Mouse (Mus musculus): ENCODE measurements around the gene Sec14l4.
A peak's percentile ranks its signal among the peaks of the same experiment; 100 is the strongest.

Sec14l4 gene

GRCm38 (mm10) chr11:4027561-4028334, 3.5 kb upstream of the Sec14l4 start:
- no peak for DNase-seq (ENCODE audit: low read depth in 2 of 2, low spot score in 2 of 2)

GRCm38 (mm10) chr11:4029343-4029742, 1.9 kb upstream of the Sec14l4 start:
- DNase-seq (ENCODE audit: low read depth in 2 of 2, low spot score in 2 of 2), result no peak

- no peak for DNase-seq (ENCODE audit: low read depth in 2 of 2, low spot score in 2 of 2)
These were observed 699 bp downstream of the Sec14l4 start for GRCm38 (mm10) chr11:4031961-4032360.

- DNase-seq (ENCODE audit: low read depth in 2 of 2, low spot score in 2 of 2), result no peak
These were observed 2.2 kb downstream of the Sec14l4 start for GRCm38 (mm10) chr11:4033471-4033870.

- DNase-seq (ENCODE audit: low read depth in 2 of 2, low spot score in 2 of 2), result no peak
These were observed 2.9 kb downstream of the Sec14l4 start for GRCm38 (mm10) chr11:4034169-4034568.

- no peak for DNase-seq (ENCODE audit: low read depth in 2 of 2, low spot score in 2 of 2)
These were observed 4.0 kb downstream of the Sec14l4 start for GRCm38 (mm10) chr11:4035116-4035892.

GRCm38 (mm10) chr11:4035916-4036315, 4.7 kb downstream of the Sec14l4 start:
- no peak for DNase-seq (ENCODE audit: low read depth in 2 of 2, low spot score in 2 of 2)

- DNase-seq (ENCODE audit: low read depth in 2 of 2, low spot score in 2 of 2), result no peak
These were observed 5.3 kb downstream of the Sec14l4 start for GRCm38 (mm10) chr11:4036365-4037084.

GRCm38 (mm10) chr11:4039951-4040350, 8.7 kb downstream of the Sec14l4 start:
- no peak for DNase-seq (ENCODE audit: low read depth in 2 of 2, low spot score in 2 of 2)

GRCm38 (mm10) chr11:4041123-4041625, 9.9 kb downstream of the Sec14l4 start:
- no peak for DNase-seq (ENCODE audit: low read depth in 2 of 2, low spot score in 2 of 2)

- no peak for DNase-seq (ENCODE audit: low read depth in 2 of 2, low spot score in 2 of 2)
These were observed 11.8 kb downstream of the Sec14l4 start for GRCm38 (mm10) chr11:4043081-4043480.

GRCm38 (mm10) chr11:4046526-4046925, 15.3 kb downstream of the Sec14l4 start:
- DNase-seq (ENCODE audit: low read depth in 2 of 2, low spot score in 2 of 2), result no peak

GRCm38 (mm10) chr11:4047766-4048165, 16.5 kb downstream of the Sec14l4 start:
- no peak for DNase-seq (ENCODE audit: low read depth in 2 of 2, low spot score in 2 of 2)

- no peak for DNase-seq (ENCODE audit: low read depth in 2 of 2, low spot score in 2 of 2)
These were observed 17.2 kb downstream of the Sec14l4 start for GRCm38 (mm10) chr11:4048438-4048837.

- DNase-seq (ENCODE audit: low read depth in 2 of 2, low spot score in 2 of 2), result peak; percentile 38 to 53
These were observed 22.3 kb downstream of the Sec14l4 start for GRCm38 (mm10) chr11:4053586-4053985.

GRCm38 (mm10) chr11:4060866-4061575, 29.8 kb downstream of the Sec14l4 start:
- DNase-seq (ENCODE audit: low read depth in 2 of 2, low spot score in 2 of 2), result no peak

- DNase-seq (ENCODE audit: low read depth in 2 of 2, low spot score in 2 of 2), result no peak
These were observed 31.3 kb downstream of the Sec14l4 start for GRCm38 (mm10) chr11:4062523-4062922.

- no peak for DNase-seq (ENCODE audit: low read depth in 2 of 2, low spot score in 2 of 2)
These were observed 31.7 kb downstream of the Sec14l4 start for GRCm38 (mm10) chr11:4062981-4063380.

GRCm38 (mm10) chr11:4064627-4065122, 33.4 kb downstream of the Sec14l4 start, which contains the start of gene Sec14l3:
Gene Sec14l3, plus strand, starts transcription at chr11:4064841.
- DNase-seq (ENCODE audit: low read depth in 2 of 2, low spot score in 2 of 2), result no peak

GRCm38 (mm10) chr11:4069664-4070063, 38.4 kb downstream of the Sec14l4 start:
- DNase-seq (ENCODE audit: low read depth in 2 of 2, low spot score in 2 of 2), result no peak

- DNase-seq (ENCODE audit: low read depth in 2 of 2, low spot score in 2 of 2), result no peak
These were observed 45.4 kb downstream of the Sec14l4 start for GRCm38 (mm10) chr11:4076633-4077032.

Measured in CD8-positive naive resting alpha-beta T cell, adult 2 months (primary cell).